Mouse (Mus musculus): ENCODE measurements around the gene Kdm2a.
A peak's percentile ranks its signal among the peaks of the same experiment; 100 is the strongest.

Gene Kdm2a

GRCm38 (mm10) chr19:4298322-4299121, 99.6 kb downstream of the Kdm2a start:
- DNase-seq = no peak

DNA sequence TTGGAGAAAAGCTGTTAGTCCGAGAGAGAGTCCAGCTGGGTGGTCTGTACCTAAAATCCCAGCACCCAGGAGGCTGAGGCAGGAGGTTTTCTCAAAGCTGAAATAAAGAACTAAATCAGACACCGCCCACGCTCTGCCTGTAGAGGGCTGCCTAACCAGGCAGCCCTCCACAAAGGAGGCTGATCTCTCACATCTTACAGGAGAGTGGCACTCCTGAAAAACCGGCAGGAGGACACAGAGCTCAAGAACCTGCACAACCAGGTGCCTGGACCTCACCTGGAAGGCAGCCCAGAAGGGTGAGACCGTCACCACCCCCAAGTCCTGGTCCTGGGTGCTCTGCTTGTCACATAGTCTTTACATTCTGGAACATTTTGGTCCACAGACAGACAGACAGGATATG, 100.2 kb downstream of the Kdm2a start:
- DNase-seq = no peak

GRCm38 (mm10) chr19:4296611-4297010, 101.5 kb downstream of the Kdm2a start:
- no peak for DNase-seq

GRCm38 (mm10) chr19:4295391-4295790, 102.7 kb downstream of the Kdm2a start:
- DNase-seq = no peak

DNA sequence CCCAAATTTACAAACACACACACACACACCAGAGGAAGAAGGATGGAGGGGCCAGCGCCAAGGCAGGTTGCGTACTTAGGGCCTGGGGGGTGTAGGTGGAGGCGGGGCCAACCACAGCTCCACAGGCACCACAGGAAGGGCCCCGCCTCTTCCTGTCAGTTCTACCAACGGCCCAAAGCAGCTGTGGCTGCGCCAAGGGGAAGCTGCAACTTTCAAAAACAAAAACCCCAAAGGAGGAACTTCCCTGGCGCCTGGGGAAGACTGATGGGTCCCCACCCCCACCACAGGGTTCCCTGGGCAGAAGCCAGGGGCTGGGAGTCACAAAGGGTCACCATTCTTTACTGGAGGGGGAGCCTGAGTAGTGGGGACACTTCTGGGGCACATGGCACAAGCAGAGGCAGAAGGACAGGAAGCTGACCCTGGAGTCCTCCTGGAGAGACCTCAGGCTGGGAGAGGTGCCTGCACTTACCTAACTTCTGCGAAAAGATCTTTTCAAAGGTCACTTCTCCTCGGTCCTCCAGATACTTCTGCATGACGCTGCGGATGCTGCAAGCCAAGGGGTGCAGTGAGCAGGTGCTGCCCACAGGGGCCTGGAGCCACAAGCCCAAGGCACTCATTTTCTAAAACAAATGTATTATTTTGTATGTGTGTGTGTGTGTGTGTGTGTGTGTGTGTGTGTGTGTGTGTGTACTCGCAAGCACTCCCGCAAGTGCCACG, 103.5 kb downstream of the Kdm2a start:
- peak; percentile 76 for DNase-seq

GRCm38 (mm10) chr19:4291161-4291560, 106.9 kb downstream of the Kdm2a start:
- DNase-seq = no peak

DNA sequence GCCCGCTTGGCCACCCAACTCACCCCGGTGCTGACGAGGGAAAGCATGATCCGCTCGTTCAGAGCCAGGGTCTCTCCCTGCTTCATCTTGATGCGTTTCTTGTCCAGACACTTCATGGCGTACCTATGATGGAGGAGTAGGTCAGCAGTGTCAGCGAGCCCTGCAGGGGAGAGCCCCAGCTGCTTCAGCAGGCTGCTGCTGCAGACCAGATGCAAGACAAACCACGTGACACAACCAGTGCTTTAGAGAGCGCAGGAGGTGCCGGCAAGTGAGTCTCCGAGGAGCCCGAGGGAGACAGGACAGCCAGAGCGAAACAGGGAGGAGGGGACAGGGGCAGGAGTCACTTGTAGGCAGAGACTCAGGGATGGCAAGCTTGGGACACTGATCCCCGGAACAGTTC, 107.3 kb downstream of the Kdm2a start:
- DNase-seq = no peak

DNA sequence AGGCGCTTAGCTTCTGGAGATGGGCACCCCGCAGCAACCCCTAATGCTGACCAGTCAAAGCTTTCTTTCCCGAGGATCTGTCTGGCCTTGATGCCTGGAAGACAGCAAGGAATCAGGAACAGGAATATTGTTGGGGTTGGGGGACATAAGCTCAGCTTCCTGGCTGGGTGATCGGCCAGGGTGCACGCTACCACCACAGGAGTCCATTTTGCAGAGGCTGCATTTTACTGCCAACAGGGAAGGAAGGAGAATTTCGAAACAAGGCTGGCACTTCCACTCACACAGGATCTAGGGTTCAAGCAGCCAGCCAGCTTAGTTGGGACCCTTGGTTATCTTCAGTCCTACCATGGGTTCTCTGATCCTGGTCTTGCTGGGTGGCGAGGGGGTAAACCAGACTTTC, 114.4 kb downstream of the Kdm2a start:
- DNase-seq = no peak

GRCm38 (mm10) chr19:4282898-4283553, 115.1 kb downstream of the Kdm2a start, which contains the start of gene Ankrd13d:
Gene Ankrd13d (minus strand): TSS chr19:4283137.
- peak; percentile 90 for DNase-seq

DNA sequence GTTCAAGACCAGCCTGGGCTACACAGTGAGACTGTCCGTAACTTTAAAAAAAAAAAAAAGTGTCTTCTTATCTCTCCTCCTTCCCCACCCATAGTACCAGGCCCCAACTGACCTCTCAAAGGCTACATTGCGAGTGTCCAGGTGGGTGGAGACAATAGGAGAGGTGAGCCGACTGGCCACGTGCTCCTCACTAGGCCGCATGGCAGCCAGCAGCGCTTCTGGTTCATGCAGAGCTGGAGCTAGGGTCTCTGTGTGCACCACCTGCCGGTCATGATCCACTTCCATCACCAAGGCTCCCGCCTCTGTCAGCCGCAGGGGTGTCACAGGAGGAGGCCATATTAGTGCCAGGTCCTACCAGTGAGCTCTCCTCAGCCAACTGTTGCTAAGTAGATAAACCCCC, 117.7 kb downstream of the Kdm2a start:
- no peak for DNase-seq

DNA sequence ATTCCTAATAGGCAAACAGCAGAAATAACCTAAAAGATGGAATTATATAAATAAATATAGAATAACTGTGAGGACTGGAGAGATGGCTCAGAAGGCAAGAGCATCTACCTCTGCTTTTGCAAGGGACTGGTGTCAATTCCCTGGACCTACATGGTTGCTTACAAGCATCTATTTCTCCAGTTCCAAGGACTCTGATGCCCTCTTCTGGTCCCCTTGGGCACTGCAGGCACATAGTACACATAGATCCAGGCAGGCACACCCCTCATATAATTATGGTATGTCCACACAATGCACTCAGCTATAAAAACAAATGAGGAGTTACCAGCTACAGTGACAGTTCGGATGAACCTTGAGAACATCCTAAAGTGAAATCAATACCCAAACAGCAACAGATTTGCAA, 118.6 kb downstream of the Kdm2a start:
- no peak for DNase-seq

DNA sequence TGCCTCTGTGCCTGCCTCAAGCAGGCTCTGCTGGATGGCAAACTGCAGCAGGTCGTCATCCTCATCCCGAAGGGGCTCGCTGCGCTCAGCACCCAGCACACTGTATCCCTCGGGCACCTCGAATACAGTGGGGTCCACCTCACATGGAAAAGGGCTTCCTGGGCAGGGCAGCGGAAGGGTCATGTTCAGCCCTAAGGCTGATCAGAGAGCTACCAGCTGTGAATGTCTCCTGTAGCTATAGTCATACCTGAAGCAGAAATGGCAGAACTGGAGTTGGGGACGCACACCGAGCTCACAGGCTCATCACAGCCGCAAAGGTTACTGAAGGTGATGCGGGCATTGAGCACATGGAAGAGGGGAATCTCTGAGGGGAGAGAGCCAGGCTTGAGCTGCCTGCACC, 127.1 kb downstream of the Kdm2a start:
- no peak for DNase-seq

DNA sequence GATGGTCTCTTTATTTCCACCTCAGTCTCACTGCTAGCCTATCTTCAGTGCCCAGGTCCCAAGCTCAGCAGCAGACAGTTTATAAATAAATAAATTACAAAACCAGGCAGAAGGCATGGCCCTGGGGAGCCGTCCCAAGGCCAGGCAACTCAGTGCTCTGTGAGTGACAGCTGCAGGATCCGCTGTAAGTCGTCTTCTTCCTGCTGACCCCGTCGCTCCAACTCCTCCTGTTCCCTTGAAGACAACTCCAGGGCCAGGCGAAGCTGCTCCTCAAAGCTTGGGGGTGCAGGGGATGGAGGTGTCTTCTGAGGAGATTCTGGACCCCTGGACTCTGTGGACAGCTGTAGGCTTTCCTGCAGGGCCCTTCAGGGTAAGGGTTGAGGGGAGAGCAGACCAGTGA, 127.9 kb downstream of the Kdm2a start:
- no peak for DNase-seq

DNA sequence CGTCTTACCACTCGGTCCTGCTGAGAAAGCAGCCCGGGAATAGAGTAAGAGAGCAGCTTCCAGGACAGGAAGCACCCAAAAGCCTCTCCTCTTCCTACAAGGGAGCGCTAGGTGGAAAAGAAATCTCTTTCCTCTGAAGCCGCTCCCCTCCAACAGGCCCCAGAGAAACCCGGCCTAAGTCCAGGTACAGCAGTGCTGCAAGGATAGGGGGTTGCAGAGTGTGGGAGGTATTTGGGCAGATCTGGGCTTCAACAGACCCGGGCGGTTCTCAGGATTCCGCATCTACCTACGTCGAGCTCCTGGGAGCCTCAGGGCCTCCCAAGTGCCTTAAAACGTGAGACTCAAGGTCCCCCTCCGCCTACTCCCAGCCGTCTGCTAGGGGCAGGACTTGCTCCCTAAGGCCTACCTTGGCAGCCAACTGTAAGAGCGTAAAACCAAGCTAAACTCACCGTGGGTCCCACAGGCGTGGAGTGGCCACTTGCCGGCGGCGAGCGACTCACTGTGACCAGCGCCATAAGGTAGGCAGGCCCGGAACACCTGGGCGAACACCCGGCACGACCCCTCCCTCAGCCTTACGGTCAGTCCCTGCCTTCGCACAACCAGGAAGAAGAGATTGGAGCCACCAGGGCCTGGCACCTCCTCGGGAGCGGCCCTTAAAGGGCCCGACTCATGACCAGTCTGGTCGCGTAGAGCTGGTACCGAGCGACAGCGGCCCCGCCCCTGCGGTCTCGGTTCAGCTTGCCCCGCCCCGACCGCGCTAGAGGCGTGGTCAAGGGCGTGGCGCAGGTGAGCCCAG, 129.3 kb downstream of the Kdm2a start, which contains the start of gene Ssh3:
Ssh3 (minus strand) TSS at position 615 of the 796 bp plus-strand sequence.
- peak; percentile 93 for DNase-seq

GRCm38 (mm10) chr19:4265956-4266355, 132.1 kb downstream of the Kdm2a start:
- no peak for DNase-seq
